In the genomic region with DNA sequence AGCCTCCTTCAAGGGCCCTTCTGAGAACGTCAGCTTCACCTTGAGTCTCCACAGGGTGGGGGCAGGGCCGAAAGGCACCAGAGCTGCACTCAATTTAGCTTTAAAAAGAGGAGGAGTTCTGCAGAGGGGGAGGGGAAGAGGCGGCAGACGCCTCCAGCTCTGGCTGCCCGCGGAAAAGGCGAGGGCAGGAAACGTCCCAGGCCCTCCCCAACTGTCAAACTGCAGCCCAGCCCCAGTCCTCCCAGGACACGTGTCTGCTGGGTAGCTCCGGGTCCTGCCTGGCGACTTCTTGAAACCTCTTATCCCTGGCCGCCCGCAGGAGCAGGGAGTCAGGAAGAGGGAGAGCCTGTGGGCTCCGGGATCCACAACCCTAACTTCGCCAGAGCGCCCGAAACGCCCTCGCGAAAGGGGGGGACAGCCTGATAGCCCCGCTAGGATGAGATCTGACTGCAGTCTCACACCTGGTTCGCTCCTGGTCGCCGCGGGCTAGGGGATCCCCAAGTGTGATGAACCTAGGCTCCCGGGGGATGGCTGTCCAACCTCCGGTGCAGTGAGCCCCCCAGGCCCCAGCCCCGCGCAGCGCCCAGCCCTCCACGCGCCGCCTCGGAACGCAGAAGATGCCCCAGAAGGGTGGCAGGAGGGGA, we compare ENCODE assay signal across 8 mouse cellular contexts. TPM values are rescaled to one million over a fixed set of nuclear protein-coding genes. Genes with fewer than 3 reads are reported as not detected.
DNase-seq lines count a peak whose midpoint lies in the region; ATAC-seq and TF ChIP-seq lines count a peak whose summit lies in the region.

No protein-coding gene starts in this region.

- under 1% methylated on average over 35 of the region's 35 CpGs for WGBS in embryonic facial prominence, embryonic 10.5 days
- WGBS in intestine, embryonic 16.5 days, result 0% methylated on average over 35 of the region's 35 CpGs
- under 1% methylated on average over 35 of the region's 35 CpGs for WGBS in small intestine, adult 2 months

- peak overlapping the region; percentile 91 for H3K27ac ChIP-seq in embryonic facial prominence, embryonic 10.5 days (replicated peaks)
- no peak overlapping the region for H3K27ac ChIP-seq in intestine, embryonic 16.5 days (ENCODE audit: low read length)
- no peak overlapping the region for H3K27ac ChIP-seq in small intestine, adult 2 months (ENCODE audit: insufficient read depth, low read depth, low read length)

- peaks cover 30% of the 10 kb centered on the region for H3K4me1 ChIP-seq in embryonic facial prominence, embryonic 10.5 days
- no peaks in the 10 kb centered on the region for H3K4me1 ChIP-seq in intestine, embryonic 16.5 days (ENCODE audit: control insufficient read depth, insufficient read depth, low read length)
- H3K4me1 ChIP-seq in small intestine, adult 2 months (ENCODE audit: control insufficient read depth, insufficient read depth, insufficient read length, low read length), result peaks cover 4% of the 10 kb centered on the region; the same call in 1 of the 2 replicates

- no peak for TF ChIP-seq POLR2A in small intestine, adult 2 months (IDR thresholded peaks at IDR 0.05; ENCODE audit: low read depth, low read length)

- H3K4me3 ChIP-seq in embryonic facial prominence, embryonic 10.5 days, result peak overlapping the region; percentile 83
- H3K4me3 ChIP-seq in intestine, embryonic 16.5 days (ENCODE audit: low read length), result peak overlapping the region; percentile 67
- peak overlapping the region; percentile 58 for H3K4me3 ChIP-seq in small intestine, adult 2 months (ENCODE audit: low read depth, low read length)

- peak; percentile 81 for ATAC-seq in intestine, embryonic 16.5 days

- peaks cover 7% of the 10 kb centered on the region for H3K36me3 ChIP-seq in embryonic facial prominence, embryonic 10.5 days (replicated peaks)
- H3K36me3 ChIP-seq in intestine, embryonic 16.5 days (ENCODE audit: control insufficient read depth, insufficient read depth, low read length), result no peaks in the 10 kb centered on the region
- no peaks in the 10 kb centered on the region for H3K36me3 ChIP-seq in small intestine, adult 2 months (ENCODE audit: control insufficient read depth, insufficient read depth, low read length)

- no peaks in the 10 kb centered on the region for H3K27me3 ChIP-seq in embryonic facial prominence, embryonic 10.5 days (replicated peaks; ENCODE audit: low read depth, poor library complexity, severe bottlenecking)
- no peaks in the 10 kb centered on the region for H3K27me3 ChIP-seq in intestine, embryonic 16.5 days (replicated peaks; ENCODE audit: control insufficient read depth, insufficient read depth, low read length)
- H3K27me3 ChIP-seq in small intestine, adult 2 months (ENCODE audit: control insufficient read depth, insufficient read depth, low read length), result peaks cover 17% of the 10 kb centered on the region

- intact Hi-C loops in left cerebral cortex, postnatal 36 days (cut with DNase I), result loop anchor here (5.0 kb wide), 2 partner anchors 40 to 60 kb away; no protein-coding TSS in a partner anchor

- DNase-seq in adrenal gland, postnatal 25 days, result peak; percentile 64
- peak; percentile 82 for DNase-seq in embryonic facial prominence, embryonic 10.5 days (ENCODE audit: low spot score)
- DNase-seq in heart, adult 11 months, result peak; percentile 98
- peak; percentile 46 to 57 for DNase-seq in left cerebral cortex, postnatal 36 days (ENCODE audit: low spot score in 2 of 2)
- DNase-seq in mesoderm, embryonic 11.5 days (ENCODE audit: low read depth, low spot score), result peak; percentile 65
- no peak for DNase-seq in B cell, adult 2 months

- TF ChIP-seq CTCF in small intestine, adult 2 months (IDR thresholded peaks at IDR 0.05; ENCODE audit: extremely low read depth, insufficient read length, insufficient replicate concordance, low read depth, low read length), result no peak

- H3K4me2 ChIP-seq in intestine, embryonic 16.5 days (ENCODE audit: low read depth, low read length), result peak overlapping the region; percentile 100

- peaks cover 5% of the 10 kb centered on the region for H3K9me3 ChIP-seq in embryonic facial prominence, embryonic 10.5 days
- H3K9me3 ChIP-seq in intestine, embryonic 16.5 days (ENCODE audit: control insufficient read depth, low read length), result no peaks in the 10 kb centered on the region

- H3K9ac ChIP-seq in intestine, embryonic 16.5 days (ENCODE audit: low read depth, low read length), result peak overlapping the region; percentile 69

RNA-seq across cellular contexts. Expression of a gene that starts 0.9 kb away (rescaled TPM):
- 5.4 and 8.5 TPM in 2 replicates for total RNA-seq in adrenal gland, postnatal 25 days (2021)
- 3.4 and 4.0 TPM in 2 replicates for polyA plus RNA-seq in embryonic facial prominence, embryonic 10.5 days (2016; fragmentation: Nextera tagmentation; extraction: Ambion mirVana)
- 1.4 and 1.5 TPM in 2 replicates for polyA plus RNA-seq in intestine, embryonic 16.5 days (2015; fragmentation: Nextera tagmentation; extraction: Ambion mirVana)
- total RNA-seq in left cerebral cortex, postnatal 36 days (2021), result 10 to 100 TPM; 26.1 to 28.2 TPM
- polyA plus RNA-seq in small intestine, adult 2 months (2012; rRNA removed), result 0.25 and 0.46 TPM in 2 replicates

Comparison
In these comparisons a context has a peak if more than half of its experiments do, and no peak if none do; other contexts are left out.
1. DNase-seq: peak in adrenal gland, postnatal 25 days (single experiment), embryonic facial prominence, embryonic 10.5 days (single experiment), heart, adult 11 months (single experiment), left cerebral cortex, postnatal 36 days (2 of 2) and mesoderm, embryonic 11.5 days (single experiment); none in B cell, adult 2 months (0 of 2).
2. Peak in every context shown above with its lines, with median percentiles within 50 percentile points of each other: H3K4me3 ChIP-seq.